Mouse (Mus musculus) CH12F3 (cell line): ENCODE measurements around the gene Fblim1.

Experiments
- in situ Hi-C: fragments of 300-500 bp; cut with MboI; formaldehyde crosslinking; loops from 2 replicates; pipeline ENCODE4 v1.14.3; 2020; ENCODE audit warnings: low sequenced_read_pairs

Gene Fblim1

DNA sequence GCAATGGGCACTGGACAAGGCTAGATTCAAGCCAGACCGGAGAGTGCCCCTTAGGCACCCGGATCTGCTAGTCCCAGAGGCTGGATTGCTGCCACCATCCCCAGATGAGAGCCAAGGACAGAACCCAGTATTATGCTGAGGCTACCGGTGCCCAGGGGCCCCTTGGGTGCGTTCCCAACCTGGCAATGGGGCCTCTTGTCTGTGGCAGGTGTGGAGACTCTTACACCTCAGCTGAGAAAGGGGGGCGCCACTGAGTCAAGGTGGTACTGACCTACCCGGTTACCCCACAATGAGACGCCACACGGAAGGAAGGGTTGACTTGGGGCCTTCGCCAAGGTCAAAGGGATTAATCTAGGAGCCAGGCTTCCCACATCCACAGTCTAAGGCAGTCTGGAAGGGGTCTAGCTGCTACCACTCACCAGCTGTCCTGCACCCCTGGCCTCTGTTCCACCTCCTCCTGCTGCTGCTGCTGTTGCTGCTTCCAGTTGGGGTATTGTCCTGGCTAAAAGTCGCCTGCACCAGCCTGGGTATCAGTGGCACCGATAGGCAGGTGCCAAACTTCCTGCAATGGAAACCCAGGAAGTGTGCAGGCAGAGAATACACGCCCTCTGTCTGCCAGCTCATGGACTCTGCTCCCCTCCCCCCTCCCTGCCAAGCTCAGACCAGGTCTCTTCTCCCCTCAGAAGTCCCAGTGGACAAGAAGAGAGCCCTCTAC, 4.6 kb downstream of the Fblim1 start:
- in situ Hi-C loops = no loop called here

DNA sequence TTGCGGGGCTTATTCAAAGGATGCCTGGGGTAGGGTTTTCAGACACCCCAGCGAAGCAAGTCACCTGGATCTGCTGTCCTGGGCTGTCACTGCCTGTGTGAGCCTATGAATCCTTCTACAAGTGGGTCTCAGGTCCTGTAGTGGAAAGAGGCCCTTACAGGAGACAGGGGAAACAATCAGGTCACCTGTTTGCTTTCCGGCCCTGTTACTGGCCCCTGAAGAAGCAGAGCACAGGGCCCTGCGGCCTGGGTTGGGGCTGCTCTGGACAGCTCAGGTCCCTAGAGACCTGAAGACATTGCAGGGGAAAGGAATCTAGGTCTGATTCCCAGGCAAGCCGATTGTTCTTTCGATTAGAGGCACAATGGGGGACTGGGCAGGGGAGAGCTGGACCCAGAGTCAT, 5.5 kb downstream of the Fblim1 start:
- in situ Hi-C loops = no loop called here

DNA sequence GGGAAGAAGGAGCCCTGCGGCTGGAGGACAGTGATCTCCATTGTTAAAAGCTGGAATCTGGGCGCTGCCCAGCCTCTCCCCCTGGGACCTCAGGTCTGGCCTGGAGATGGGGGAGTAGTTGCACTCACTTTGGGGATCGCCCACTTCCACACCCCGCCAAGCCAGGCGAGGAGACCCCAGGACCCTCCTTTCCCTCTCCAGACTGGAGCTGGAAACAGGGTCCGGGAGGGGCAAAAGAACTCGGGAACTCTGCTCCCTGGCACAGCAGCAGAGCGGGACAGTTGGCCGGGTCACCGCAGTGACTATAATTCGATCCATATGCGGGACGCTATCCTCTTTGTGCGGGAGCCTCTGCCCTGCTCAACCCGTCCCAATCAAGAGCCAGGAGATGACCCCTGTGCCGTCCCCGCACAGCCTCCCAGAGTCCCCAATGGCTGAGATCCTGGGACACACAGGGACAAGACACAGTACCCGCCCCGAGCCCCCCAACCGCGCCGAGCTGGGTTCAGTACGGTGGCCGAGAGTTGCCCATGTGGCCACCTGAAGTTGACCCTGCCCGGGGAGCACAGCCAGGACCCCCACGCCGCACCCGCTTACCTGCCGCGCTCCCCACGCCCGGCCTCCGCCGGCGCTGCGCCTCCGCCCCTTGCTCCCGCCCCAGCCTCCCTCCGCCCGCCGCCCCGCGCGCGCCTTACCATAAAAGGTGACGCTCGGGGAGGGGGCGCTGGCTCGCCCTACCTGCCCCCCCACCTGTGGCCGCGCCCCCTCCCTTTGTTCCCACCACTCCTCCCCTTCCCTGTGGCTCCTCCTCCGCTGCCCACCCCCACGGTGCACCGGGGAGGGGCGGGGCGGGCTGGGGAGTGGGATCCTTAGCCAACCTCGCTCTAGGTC, 6.4 kb downstream of the Fblim1 start:
- in situ Hi-C loops = no loop called here

DNA sequence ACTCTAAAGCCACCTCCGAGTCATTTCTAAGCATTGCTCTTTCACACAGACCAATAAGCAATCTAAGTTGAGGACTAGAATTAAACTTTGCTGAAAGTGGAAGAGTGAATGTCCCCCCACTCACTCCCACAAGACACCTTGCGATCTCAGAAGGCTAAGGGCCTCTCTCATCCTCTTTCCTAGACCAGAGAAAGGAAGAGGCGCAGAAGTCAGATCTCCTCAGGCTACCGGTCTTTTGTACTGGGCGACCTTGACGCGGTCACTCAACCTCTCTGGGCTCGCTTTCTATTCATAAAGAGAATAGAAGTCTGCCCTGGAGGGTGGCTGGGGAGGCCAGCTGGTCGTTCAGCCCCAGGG, 7.0 kb downstream of the Fblim1 start:
- in situ Hi-C loops = no loop called here

DNA sequence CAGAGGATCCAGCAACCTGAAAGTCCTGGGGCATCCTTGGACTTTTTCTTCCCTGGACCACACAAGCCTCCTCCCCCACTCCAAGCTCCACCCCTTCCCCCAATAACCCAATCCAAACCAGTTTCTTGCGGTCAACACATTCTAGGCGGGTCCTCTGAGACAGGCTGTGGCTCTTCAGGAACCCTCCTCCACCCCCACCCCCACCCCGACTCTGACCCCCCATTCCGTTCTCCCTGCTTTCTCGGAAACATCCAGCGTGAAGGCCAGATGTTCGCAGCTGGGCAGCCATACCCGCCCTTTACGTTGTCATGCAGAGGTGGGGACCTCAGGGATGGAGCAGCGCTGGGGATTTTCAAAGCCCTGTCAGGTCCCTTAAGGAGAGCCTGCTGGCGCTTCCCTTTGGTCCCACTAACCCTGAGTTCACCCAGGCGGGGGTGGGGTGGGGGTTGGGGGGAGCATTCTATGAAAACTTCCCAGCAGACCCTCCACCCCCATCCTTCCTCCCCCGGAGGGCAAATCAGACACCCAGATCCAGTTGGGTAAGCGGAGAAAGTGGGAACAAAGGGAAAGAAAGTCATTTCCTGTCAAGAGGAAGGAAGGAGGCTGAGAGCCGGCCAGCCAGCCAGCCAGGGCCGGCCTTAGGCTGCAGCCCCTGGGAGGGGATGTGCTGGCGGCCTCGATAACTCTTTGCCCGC, 7.5 kb downstream of the Fblim1 start:
- in situ Hi-C loops = no loop called here

DNA sequence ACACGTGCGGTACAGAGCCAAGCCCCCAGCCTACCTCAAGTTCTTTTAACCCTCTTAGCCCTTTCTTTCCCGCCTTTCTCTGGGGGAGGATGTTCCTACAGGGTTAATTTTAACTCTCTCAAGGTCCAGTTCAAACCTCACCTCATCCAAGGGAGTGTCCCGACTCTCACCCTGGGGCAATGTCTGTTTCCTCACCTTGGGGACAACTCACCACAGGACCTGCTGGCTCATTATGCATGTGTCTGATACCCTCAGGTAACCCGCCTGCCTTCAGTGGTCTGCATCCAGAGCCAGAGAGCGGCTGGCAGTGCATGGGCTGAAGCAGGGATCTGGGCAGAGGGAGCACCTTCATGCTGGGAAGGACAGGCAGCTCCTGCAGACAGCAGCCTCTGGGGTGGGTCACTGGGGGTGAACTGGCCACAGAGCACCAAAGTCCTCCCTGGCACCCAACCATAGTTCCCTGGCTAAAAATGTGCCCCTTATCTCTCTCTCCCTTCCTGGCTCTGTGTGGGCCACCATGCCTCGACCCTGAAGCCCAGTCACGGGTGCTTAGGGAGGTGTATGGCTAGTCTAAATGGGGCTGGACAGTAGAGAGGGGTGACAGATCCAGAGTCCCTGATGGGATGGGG, 9.1 kb downstream of the Fblim1 start:
- in situ Hi-C loops = no loop called here

DNA sequence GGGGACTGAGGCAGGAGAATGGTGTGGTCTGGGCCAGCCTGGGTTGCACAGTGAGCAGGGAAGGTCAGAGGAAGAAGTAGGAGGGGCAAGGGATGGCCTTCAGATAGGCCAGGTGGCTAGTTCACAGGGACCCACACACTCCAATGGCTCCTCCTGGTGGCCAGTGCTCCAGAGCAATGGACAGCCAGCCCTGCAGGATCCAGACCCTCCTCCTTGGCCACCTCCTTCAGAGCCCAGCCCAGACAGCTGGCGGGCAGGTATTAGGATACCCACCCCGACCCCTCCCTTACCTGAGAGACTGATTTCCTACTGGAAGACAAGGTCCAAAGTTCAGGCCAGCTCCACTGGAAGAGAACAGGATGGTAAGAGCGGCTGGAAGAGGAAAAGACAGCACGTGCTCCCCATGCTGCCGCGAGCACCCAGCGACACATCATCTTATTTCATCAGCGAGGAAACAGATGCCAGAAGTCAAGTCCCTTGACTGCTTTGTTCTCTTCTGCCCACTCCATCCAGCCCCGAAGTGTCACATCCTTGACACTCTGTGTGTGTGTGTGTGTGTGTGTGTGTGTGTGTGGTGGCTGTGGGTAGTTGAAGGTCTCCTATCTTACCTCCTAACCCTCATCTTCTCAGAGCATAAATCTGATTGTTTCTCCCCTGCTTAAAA, 10.2 kb downstream of the Fblim1 start:
- in situ Hi-C loops = no loop called here

DNA sequence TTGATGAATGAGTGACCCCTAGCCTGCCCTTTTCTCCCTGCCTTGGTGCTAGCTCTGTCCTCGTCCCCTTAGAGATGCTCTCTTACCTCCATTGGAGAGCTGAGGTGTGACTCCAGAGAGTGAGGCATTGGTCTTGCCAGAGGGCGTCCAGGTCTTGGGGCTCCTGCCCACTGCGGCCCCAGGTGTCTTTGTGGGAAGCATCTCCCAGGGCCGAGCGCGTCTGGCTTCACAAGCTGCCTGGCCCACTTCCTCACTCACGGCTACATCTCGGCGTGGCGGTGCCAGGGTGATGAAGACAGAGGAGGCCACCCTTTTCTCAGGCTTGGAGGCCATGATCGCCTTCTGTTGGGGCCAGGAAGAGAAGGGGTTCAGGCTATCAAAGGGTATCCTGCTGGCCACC, 10.8 kb downstream of the Fblim1 start:
- in situ Hi-C loops = no loop called here

DNA sequence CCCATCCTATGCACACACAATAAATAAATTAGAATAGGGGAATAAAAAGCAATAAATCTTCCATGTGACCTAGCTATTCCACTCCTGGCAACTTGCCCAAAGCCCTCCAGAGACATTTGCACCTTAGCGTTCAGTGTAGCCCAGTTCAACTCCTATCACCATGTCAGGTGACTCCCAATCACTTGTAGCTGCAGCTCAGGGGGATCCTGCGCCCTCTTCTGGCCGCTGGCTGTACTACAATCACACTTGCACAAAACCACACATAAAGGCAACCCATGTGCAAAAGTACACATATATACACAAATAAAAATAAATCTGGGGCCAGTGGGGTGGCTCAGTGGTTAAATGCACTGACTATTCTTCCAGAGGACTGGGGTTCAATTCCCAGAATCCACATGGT, 14.3 kb downstream of the Fblim1 start:
- in situ Hi-C loops = no loop called here

DNA sequence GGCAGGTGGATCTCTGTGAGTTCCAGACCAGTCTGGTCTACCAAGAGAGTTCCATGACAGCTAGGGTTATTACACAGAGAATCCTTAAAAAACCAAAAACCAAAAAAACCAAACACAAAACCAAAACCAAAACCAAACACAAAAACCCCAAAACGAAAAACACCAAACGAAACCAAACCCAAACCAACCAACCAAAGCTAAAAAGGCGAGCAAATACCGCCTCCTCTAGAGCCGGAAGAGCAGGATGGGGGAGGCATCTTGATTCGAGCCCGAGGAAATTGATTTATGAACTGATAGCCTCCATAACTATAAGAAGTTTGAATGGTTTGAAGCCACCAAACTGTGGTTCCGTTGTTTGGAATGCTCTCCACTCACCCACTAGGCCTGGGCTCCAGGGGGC, 22.0 kb downstream of the Fblim1 start:
- in situ Hi-C loops = loop anchor here (10.0 kb wide), 1 partner anchor 179 kb away; no protein-coding TSS in a partner anchor

DNA sequence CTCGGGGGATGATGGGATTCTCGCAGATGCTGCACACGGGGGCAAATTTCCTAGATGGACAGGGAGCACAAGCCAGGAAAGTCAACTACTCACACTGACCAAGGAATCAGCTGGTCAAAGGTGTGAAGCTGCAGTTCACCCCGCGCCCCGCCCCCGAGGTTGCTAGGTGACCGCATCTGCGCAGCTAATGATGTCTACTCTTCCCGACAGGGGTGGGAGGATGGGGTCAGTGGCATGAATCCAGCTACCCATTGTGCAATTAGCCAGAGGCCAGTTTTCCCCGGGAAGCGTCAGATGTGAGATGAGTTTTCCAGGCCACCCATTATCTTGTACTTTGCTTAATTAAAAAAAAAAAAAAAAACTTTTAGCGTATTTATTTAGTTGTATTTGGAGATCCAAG, 24.8 kb downstream of the Fblim1 start:
- in situ Hi-C loops = loop anchor here (10.0 kb wide), 1 partner anchor 176 kb away; no protein-coding TSS in a partner anchor

DNA sequence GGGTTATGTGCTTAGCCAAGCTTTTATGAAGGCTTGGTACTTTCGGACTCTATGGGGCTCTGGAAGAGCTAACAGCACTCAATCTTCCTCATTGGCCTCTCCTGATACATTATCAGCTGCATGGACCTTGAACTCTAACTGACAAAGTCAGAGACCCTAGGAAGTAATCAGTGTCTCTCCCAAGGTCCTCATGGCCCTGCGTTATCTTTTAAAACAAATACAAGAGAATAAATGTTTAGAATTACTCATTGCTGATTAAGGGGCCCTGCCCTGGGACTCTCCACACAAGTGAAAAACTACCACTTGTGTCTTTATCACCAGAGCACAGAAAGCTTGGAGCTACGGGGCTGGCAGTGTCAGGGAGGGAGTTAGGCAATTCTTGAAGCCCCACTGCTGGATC, 27.1 kb downstream of the Fblim1 start:
- in situ Hi-C loops = no loop called here

DNA sequence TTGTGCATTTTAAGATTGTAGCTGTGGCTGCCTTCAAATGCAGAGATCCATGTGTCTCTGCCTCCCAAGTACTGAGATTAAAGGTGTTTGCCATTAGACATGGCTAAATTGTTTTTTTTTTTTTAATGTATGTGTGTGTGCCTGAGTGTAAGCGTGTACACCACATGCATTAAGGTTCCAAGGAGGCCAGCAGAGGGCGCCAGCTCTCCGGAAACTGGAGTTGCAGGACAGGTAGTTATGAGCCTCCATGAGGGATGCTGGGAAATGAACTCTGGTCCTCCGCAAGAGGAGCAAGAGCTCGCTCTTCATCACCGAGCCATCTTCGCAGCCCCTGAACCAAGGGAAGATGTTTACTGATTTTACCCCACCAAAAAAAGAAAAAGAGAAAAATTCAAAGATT, 29.0 kb downstream of the Fblim1 start:
- in situ Hi-C loops = no loop called here

DNA sequence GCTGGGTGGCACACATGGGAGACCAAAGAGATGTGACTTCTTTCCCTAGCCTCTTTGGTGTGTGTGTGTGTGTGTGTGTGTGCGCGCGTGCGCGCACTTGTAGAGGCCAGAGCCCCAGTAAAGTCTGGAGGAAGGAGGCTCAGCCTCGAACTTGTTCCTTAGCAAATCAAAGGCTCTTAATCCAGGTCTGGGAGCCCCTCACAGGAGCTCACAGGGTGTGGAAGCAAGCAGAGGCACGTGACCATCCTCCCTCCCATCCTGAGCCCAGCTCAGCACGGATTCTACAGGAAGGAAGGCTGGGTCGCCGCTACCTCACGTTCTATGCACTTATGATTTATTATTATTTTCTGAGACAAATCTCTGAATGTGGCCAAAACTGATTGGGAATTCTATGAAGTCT, 29.5 kb downstream of the Fblim1 start:
- in situ Hi-C loops = no loop called here

DNA sequence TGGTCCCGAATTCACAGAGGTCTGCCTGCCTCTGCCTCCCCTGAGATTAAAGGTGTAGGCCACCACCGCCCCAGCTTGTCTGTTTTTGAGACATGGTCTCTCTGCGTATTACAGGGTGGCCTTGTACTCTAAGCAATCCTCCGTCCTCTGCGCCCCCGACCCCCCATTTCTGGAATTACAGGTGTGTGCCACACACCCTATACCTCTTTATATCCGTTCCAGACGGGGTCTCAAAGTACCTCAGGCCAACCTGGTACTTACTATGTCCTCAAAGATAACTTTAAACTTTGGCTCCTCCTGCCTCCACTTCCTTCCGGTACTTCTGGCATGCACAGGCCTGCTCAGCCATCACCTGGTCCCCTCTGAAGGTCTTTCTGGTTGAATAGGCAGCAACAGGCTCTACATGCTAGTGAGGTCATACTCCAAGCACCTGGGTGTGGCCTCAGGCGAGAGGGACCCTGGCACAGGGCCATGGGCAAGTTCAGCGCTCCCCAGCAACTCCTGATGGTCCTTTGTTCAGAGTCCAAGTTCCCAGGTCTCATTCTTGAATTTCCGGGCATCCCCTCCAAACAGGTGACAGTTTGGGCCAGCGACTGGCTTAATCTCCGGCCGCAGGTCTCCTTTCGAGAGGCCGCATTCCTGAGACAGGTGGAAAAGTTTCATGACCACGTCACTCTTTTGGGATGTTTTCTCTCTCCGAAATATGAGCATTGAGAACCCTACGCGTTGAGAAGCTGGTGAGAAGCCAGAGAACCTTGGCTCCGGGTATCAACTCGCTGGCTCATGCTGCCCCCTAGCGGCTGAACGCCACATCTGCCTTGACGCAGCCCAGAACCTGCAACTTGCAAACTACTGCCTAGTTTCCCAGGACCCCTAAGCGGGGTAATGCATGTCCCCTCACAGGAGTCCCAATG, 30.9 kb downstream of the Fblim1 start:
- in situ Hi-C loops = no loop called here

DNA sequence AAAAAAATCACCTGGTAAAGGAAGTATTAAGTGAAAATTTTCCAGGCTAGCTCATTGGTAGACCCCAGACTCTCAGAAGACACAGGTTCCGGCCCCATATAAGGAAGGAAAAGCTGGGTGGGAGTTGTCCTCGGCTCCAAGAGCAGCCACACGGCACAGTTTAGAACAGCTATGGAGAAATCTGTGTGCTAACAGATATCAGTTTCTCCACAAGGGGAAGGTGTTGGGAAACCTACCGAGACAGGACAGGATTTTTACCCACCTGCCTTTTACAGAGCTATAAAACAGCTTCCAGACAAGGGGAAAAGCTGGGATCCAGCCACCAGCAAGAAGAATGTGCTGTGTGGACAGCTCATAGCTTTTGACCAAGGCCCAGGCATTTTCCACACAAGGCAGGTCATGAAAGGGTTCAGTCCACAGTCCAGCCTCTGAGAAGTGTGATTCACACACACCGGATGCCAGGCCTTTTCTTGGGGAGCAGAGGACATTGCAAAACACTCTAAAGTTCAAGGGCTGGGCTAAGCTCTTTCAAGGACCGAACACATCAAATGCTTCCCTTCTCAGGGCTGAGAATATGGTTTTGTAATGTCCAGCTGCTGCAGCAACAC, 32.4 kb downstream of the Fblim1 start:
- in situ Hi-C loops = no loop called here

DNA sequence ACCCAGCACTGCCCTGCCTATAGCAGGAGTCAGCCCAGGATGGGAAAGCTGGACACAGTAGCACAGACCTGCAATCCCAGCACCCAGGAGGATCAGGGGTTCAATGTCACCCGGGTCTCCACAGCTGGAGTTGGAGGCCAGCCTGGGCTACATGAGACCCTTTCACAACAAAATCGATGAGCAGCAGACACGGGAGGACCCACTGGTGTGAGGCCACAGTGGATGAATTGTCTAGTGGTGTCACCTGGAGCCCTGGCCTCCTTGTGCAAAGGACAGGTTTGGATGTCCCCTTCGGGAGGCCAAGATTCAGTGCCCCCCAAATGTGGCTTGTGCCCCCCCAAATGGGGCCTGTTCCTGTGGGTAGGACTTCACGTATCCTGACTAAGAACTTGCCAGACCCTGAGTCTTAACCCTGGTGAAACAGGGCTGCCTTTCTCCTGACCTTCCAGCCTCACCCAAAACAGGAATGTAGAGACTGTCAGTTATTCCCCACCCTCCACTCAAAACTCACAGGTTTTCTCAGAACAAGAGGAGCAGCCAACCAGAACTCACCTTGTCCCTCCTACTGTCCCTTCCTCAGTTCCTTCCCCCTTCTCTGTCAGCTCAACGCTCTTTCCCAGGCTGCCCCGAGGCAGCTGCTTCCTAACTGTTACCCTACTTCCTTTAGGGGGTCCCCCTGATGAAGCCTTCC, 33.1 kb downstream of the Fblim1 start:
- in situ Hi-C loops = no loop called here

DNA sequence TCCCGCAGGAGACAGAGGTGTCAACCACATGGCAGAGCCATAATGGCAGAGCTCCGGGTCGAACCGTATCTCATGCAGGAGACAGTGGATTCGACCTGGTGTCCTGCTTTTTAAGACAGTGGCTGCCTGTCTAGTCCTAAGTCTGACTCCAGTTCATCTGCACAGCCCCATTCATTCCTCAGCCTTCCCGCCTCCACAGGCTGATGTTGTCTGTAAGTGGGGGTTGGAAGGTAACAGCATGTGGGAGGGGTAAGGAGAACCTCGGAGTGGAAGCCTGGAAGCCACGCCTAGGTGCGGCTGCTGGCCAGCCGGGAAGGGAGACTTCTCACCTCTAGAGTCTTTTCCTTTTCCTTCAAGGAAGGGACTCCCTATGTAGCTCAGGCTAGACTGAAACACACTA, 34.0 kb downstream of the Fblim1 start:
- in situ Hi-C loops = no loop called here

DNA sequence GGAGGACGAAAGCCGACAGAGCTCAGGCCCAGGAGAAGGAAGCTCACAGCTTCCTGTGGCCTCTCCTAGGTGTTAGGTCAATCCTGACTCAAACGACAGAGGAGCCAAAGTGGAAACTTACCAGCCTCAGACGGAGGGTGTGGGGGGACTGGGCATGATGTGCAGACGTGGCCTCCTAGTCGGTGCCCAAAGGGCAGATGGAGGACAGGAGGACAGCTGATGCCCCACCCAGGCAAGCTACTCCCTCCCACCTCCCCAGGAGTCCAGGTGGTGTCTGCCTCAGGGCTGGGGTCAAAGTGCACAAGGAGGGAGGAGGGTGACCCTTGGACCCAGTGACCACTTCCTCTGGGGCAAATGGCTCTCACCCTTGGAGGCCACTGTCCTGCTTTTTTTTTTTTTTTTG, 34.6 kb downstream of the Fblim1 start:
- in situ Hi-C loops = no loop called here
